Mouse (Mus musculus) spleen, adult 2 months (tissue): ENCODE measurements around the gene Apoe.

Experiments
- CTCF ChIP-seq: fragments of 200-500 bp; IDR thresholded peaks from 2 replicates; pipeline ENCODE4 v1.5.1; 2011; ENCODE audit warnings: mild to moderate bottlenecking, inconsistent platforms; ENCODE audit not compliant: insufficient read depth, insufficient read length, insufficient replicate concordance; ENCODE audit errors: extremely low read depth
- POLR2A ChIP-seq: fragments of 200-500 bp; IDR thresholded peaks from 2 replicates; pipeline ENCODE4 v1.6.1; 2011; ENCODE audit warnings: low read depth, low read length, inconsistent platforms

- TF ChIP-seq CTCF: no peak
- TF ChIP-seq POLR2A: no peak
Observed at GRCm38 (mm10) chr7:19726541-19726940, 27.6 kb upstream of the Apoe start.
